Mouse (Mus musculus) heart, embryonic 12.5 days (tissue): Measurements from ENCODE around the gene Fcmr. TPM values are rescaled to one million over a fixed set of nuclear protein-coding genes. Genes with fewer than 3 reads are reported as not detected.

Source experiments
- ATAC-seq: fragments of 200-750 bp; cut with Nextera tagmentation; 2 replicates; pipeline ENCODE4 v1.8.0; 2017; ENCODE audit warnings: moderate TSS enrichment, moderate library complexity; ENCODE audit not compliant: insufficient number of reproducible peaks, low FRiP score
- H3K27ac ChIP-seq: fragments of 300-500 bp; sonication (generic); 2 replicates; pipeline ENCODE4 v1.5.1; 2016; ENCODE audit warnings: mild to moderate bottlenecking, moderate library complexity; ENCODE audit not compliant: poor library complexity, severe bottlenecking
- H3K27me3 ChIP-seq: fragments of 300-500 bp; sonication (generic); replicated peaks from 2 replicates; pipeline ENCODE4 v1.6.1; 2016; ENCODE audit warnings: mild to moderate bottlenecking, moderate library complexity
- H3K36me3 ChIP-seq: fragments of 300-500 bp; sonication (generic); 2 replicates; pipeline ENCODE4 v1.6.1; 2016; ENCODE audit warnings: mild to moderate bottlenecking, moderate library complexity
- H3K4me1 ChIP-seq: fragments of 300-500 bp; sonication (generic); replicated peaks from 2 replicates; pipeline ENCODE4 v1.6.1; 2016; ENCODE audit warnings: mild to moderate bottlenecking
- H3K4me2 ChIP-seq: fragments of 300-500 bp; sonication (generic); 2 replicates; pipeline ENCODE4 v1.6.1; 2016; ENCODE audit warnings: mild to moderate bottlenecking, moderate library complexity
- H3K4me3 ChIP-seq: fragments of 300-500 bp; sonication (generic); 2 replicates; pipeline ENCODE4 v1.5.1; 2016; ENCODE audit warnings: mild to moderate bottlenecking
- H3K9ac ChIP-seq: fragments of 300-500 bp; sonication (generic); 2 replicates; pipeline ENCODE4 v1.6.1; 2016; ENCODE audit warnings: mild to moderate bottlenecking, moderate library complexity
- H3K9me3 ChIP-seq: fragments of 300-500 bp; sonication (generic); replicated peaks from 2 replicates; pipeline ENCODE4 v1.6.1; 2016; ENCODE audit warnings: mild to moderate bottlenecking, moderate library complexity
- WGBS: fragments of 180-500 bp; shearing (Covaris S2); methylation state at CpG from one replicate; pipeline ENCODE4 v1.1.7; 2016; 5-methylcytosine and 5-hydroxymethylcytosine counted together
- polyA plus RNA-seq: library from polyadenylated mRNA; unstranded; fragments of >200 nt; fragmentation: Nextera tagmentation; extraction: Ambion mirVana; gene quantifications from 2 replicates; pipeline ENCODE4 v1.2.1, GENCODE M21; 2016

Fcmr gene
- polyA plus RNA-seq, 1 experiment from 2014 or later: 1.1 TPM

GRCm38 (mm10) chr1:130835161-130835936, 30.1 kb upstream of the Fcmr start:
- 87% methylated on average over 6 of the region's 6 CpGs for WGBS
- Histone ChIP-seq H3K27ac (no peak overlapping the region), H3K9me3 (no peaks in the 10 kb centered on the region), H3K4me1 (peaks cover 9% of the 10 kb centered on the region; the same call in 1 of the 2 replicates), H3K4me3 (no peak overlapping the region), H3K9ac (no peak overlapping the region), H3K4me2 (no peak overlapping the region), H3K36me3 (no peaks in the 10 kb centered on the region), H3K27me3 (no peaks in the 10 kb centered on the region)
- no peak for ATAC-seq

GRCm38 (mm10) chr1:130838288-130838687, 27.2 kb upstream of the Fcmr start:
- WGBS: 53% methylated on average over 6 of the region's 6 CpGs
- ATAC-seq: no peak
- H3K27ac ChIP-seq: no peak overlapping the region

GRCm38 (mm10) chr1:130840599-130841379, 24.7 kb upstream of the Fcmr start:
- H3K4me1 ChIP-seq: no peaks in the 10 kb centered on the region
- WGBS: 69% methylated on average over 8 of the region's 8 CpGs
- no peak overlapping the region for H3K27ac ChIP-seq
- H3K9ac ChIP-seq: no peak overlapping the region
- no peak overlapping the region for H3K4me3 ChIP-seq
- no peaks in the 10 kb centered on the region for H3K9me3 ChIP-seq
- no peak overlapping the region for H3K4me2 ChIP-seq
- no peaks in the 10 kb centered on the region for H3K36me3 ChIP-seq
- H3K27me3 ChIP-seq: no peaks in the 10 kb centered on the region
- no peak for ATAC-seq

More at GRCm38 (mm10) chr1:130838288-130838687, 27.2 kb upstream of the Fcmr start:
- Histone ChIP-seq H3K4me2 (no peak overlapping the region), H3K27me3 (no peaks in the 10 kb centered on the region), H3K4me3 (no peak overlapping the region), H3K9me3 (no peaks in the 10 kb centered on the region), H3K36me3 (no peaks in the 10 kb centered on the region), H3K4me1 (no peaks in the 10 kb centered on the region), H3K9ac (no peak overlapping the region)

GRCm38 (mm10) chr1:130841621-130842020, 23.8 kb upstream of the Fcmr start:
- no peaks in the 10 kb centered on the region for H3K4me1 ChIP-seq
- WGBS: 83% methylated on average over 7 of the region's 7 CpGs
- no peak overlapping the region for H3K27ac ChIP-seq
- no peak for ATAC-seq
- no peaks in the 10 kb centered on the region for H3K36me3 ChIP-seq
- no peaks in the 10 kb centered on the region for H3K9me3 ChIP-seq
- no peaks in the 10 kb centered on the region for H3K27me3 ChIP-seq
- H3K9ac ChIP-seq: no peak overlapping the region
- H3K4me3 ChIP-seq: no peak overlapping the region
- H3K4me2 ChIP-seq: no peak overlapping the region

DNA sequence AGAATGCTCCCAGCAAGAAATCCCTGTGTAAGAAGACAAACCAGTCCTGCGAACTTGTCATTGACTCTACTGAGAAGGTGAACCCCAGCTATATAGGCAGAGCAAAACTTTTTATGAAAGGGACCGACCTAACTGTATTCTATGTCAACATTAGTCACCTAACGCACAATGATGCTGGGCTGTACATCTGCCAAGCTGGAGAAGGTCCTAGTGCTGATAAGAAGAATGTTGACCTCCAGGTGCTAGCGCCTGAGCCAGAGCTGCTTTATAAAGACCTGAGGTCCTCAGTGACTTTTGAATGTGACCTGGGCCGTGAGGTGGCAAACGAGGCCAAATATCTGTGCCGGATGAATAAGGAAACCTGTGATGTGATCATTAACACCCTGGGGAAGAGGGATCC, 21.0 kb upstream of the Fcmr start:
- H3K4me1 ChIP-seq: no peaks in the 10 kb centered on the region
- H3K27ac ChIP-seq: no peak overlapping the region
- no peak overlapping the region for H3K4me3 ChIP-seq
- H3K9ac ChIP-seq: no peak overlapping the region
- no peak overlapping the region for H3K4me2 ChIP-seq
- 87% methylated on average over 7 of the region's 7 CpGs for WGBS
- H3K9me3 ChIP-seq: no peaks in the 10 kb centered on the region
- H3K27me3 ChIP-seq: peaks cover 10% of the 10 kb centered on the region; the same call in 1 of the 2 replicates
- ATAC-seq: no peak
- H3K36me3 ChIP-seq: no peaks in the 10 kb centered on the region

- Histone ChIP-seq H3K27ac (no peak overlapping the region), H3K4me2 (no peak overlapping the region), H3K9ac (no peak overlapping the region), H3K4me1 (0 out of 2 replicates have a peak, but pooled peaks cover 6% of the 10 kb centered on the region), H3K27me3 (peaks cover 10% of the 10 kb centered on the region; the same call in 1 of the 2 replicates), H3K4me3 (no peak overlapping the region), H3K9me3 (no peaks in the 10 kb centered on the region), H3K36me3 (no peaks in the 10 kb centered on the region)
- ATAC-seq: no peak
- WGBS: 88% methylated on average over 10 of the region's 10 CpGs
Observed at GRCm38 (mm10) chr1:130849530-130850214, 15.8 kb upstream of the Fcmr start.

- H3K9ac ChIP-seq: no peak overlapping the region
- no peaks in the 10 kb centered on the region for H3K36me3 ChIP-seq
- H3K4me3 ChIP-seq: no peak overlapping the region
- 51% methylated on average over 5 of the region's 5 CpGs for WGBS
- peaks cover 10% of the 10 kb centered on the region; the same call in 1 of the 2 replicates for H3K27me3 ChIP-seq
- no peak overlapping the region for H3K27ac ChIP-seq
- H3K9me3 ChIP-seq: no peaks in the 10 kb centered on the region
- ATAC-seq: no peak
- H3K4me1 ChIP-seq: 0 out of 2 replicates have a peak, but pooled peaks cover 6% of the 10 kb centered on the region
- no peak overlapping the region for H3K4me2 ChIP-seq
Observed at GRCm38 (mm10) chr1:130850405-130850804, 15.1 kb upstream of the Fcmr start.

- 82% methylated on average over 9 of the region's 9 CpGs for WGBS
- Histone ChIP-seq H3K4me2 (no peak overlapping the region), H3K27me3 (no peaks in the 10 kb centered on the region), H3K4me1 (0 out of 2 replicates have a peak, but pooled peaks cover 6% of the 10 kb centered on the region), H3K9ac (no peak overlapping the region), H3K36me3 (no peaks in the 10 kb centered on the region), H3K27ac (no peak overlapping the region), H3K9me3 (no peaks in the 10 kb centered on the region), H3K4me3 (no peak overlapping the region)
- ATAC-seq: no peak
Observed at GRCm38 (mm10) chr1:130854819-130855218, 10.7 kb upstream of the Fcmr start.

- no peaks in the 10 kb centered on the region for H3K36me3 ChIP-seq
- no peak for ATAC-seq
- H3K9ac ChIP-seq: no peak overlapping the region
- no peak overlapping the region for H3K27ac ChIP-seq
- no peaks in the 10 kb centered on the region for H3K9me3 ChIP-seq
- no peak overlapping the region for H3K4me3 ChIP-seq
- H3K4me2 ChIP-seq: no peak overlapping the region
- WGBS: 79% methylated on average over 2 of the region's 2 CpGs
- H3K4me1 ChIP-seq: 0 out of 2 replicates have a peak, but pooled peaks cover 1% of the 10 kb centered on the region
- no peaks in the 10 kb centered on the region for H3K27me3 ChIP-seq
Observed at GRCm38 (mm10) chr1:130855723-130856122, 9.7 kb upstream of the Fcmr start.

GRCm38 (mm10) chr1:130857456-130857855, 8.0 kb upstream of the Fcmr start:
- H3K4me1 ChIP-seq: no peaks in the 10 kb centered on the region
- no peak overlapping the region for H3K4me3 ChIP-seq
- ATAC-seq: no peak
- no peaks in the 10 kb centered on the region for H3K36me3 ChIP-seq
- WGBS: 80% methylated on average over 4 of the region's 4 CpGs
- no peaks in the 10 kb centered on the region for H3K9me3 ChIP-seq
- no peaks in the 10 kb centered on the region for H3K27me3 ChIP-seq
- no peak overlapping the region for H3K9ac ChIP-seq
- no peak overlapping the region for H3K4me2 ChIP-seq
- no peak overlapping the region for H3K27ac ChIP-seq

- Histone ChIP-seq H3K4me2 (no peak overlapping the region), H3K4me3 (no peak overlapping the region), H3K4me1 (no peaks in the 10 kb centered on the region), H3K9me3 (no peaks in the 10 kb centered on the region), H3K27me3 (no peaks in the 10 kb centered on the region), H3K36me3 (no peaks in the 10 kb centered on the region), H3K27ac (no peak overlapping the region), H3K9ac (no peak overlapping the region)
- no peak for ATAC-seq
- 74% methylated on average over 4 of the region's 4 CpGs for WGBS
Observed at GRCm38 (mm10) chr1:130864238-130864637, 1.2 kb upstream of the Fcmr start.
